Mouse (Mus musculus) adrenal gland (tissue): Measurements from ENCODE around the gene Atf7.

ENCODE experiments used
- intact Hi-C: fragments of 180-260 bp; cut with DNase I; formaldehyde crosslinking; loops from one replicate; pipeline ENCODE4 v1.15.1; 2025

Gene Atf7

GRCm38 (mm10) chr15:102555581-102555980 lies 69.7 kb downstream of the Atf7 start:
- intact Hi-C loops: loop anchor here (10.0 kb wide), 1 partner anchor 109 kb away; no protein-coding TSS in a partner anchor

- intact Hi-C loops: loop anchor here (10.0 kb wide), 1 partner anchor 112 kb away; no protein-coding TSS in a partner anchor
Measured at GRCm38 (mm10) chr15:102552599-102552998, 72.7 kb downstream of the Atf7 start.

GRCm38 (mm10) chr15:102547478-102547877 lies 77.8 kb downstream of the Atf7 start:
- intact Hi-C loops: no loop called here

GRCm38 (mm10) chr15:102546677-102547427 lies 78.4 kb downstream of the Atf7 start:
- intact Hi-C loops: no loop called here

- intact Hi-C loops: no loop called here
Measured at GRCm38 (mm10) chr15:102546246-102546645, 79.0 kb downstream of the Atf7 start.

- intact Hi-C loops: no loop called here
Measured at GRCm38 (mm10) chr15:102544801-102545200, 80.5 kb downstream of the Atf7 start.

- intact Hi-C loops: no loop called here
Measured at GRCm38 (mm10) chr15:102533926-102534325, 91.3 kb downstream of the Atf7 start.

- intact Hi-C loops: no loop called here
Measured at GRCm38 (mm10) chr15:102532106-102532900, 93.0 kb downstream of the Atf7 start.

GRCm38 (mm10) chr15:102531586-102531985 lies 93.7 kb downstream of the Atf7 start:
- intact Hi-C loops: no loop called here

- intact Hi-C loops: no loop called here
Measured at GRCm38 (mm10) chr15:102530566-102530965, 94.7 kb downstream of the Atf7 start.

GRCm38 (mm10) chr15:102528396-102528795 lies 96.9 kb downstream of the Atf7 start:
- intact Hi-C loops: loop anchor here (5.0 kb wide), 1 partner anchor 66 kb away; no protein-coding TSS in a partner anchor

- intact Hi-C loops: loop anchor here (5.0 kb wide), 1 partner anchor 66 kb away; no protein-coding TSS in a partner anchor
Measured at GRCm38 (mm10) chr15:102527936-102528335, 97.3 kb downstream of the Atf7 start.

GRCm38 (mm10) chr15:102526111-102527002 lies 98.9 kb downstream of the Atf7 start:
- intact Hi-C loops: loop anchor here (5.0 kb wide), 1 partner anchor 64 kb away; no protein-coding TSS in a partner anchor

- intact Hi-C loops: loop anchor here (5.0 kb wide), 1 partner anchor 63 kb away; no protein-coding TSS in a partner anchor
Measured at GRCm38 (mm10) chr15:102524892-102525485, 100.3 kb downstream of the Atf7 start, which contains the start of gene Npff. Gene Npff (minus strand): TSS chr15:102524942.

GRCm38 (mm10) chr15:102521480-102521879 lies 103.8 kb downstream of the Atf7 start:
- intact Hi-C loops: no loop called here

GRCm38 (mm10) chr15:102520416-102520815 lies 104.8 kb downstream of the Atf7 start:
- intact Hi-C loops: no loop called here

GRCm38 (mm10) chr15:102519211-102520141 lies 105.8 kb downstream of the Atf7 start:
- intact Hi-C loops: loop anchor here (5.0 kb wide), 1 partner anchor 47 kb away; the partner anchor contains the start of gene Pcbp2

- intact Hi-C loops: loop anchor here (5.0 kb wide), 1 partner anchor 47 kb away; the partner anchor contains the start of gene Pcbp2
Measured at GRCm38 (mm10) chr15:102518859-102519201, 106.4 kb downstream of the Atf7 start.
